Mouse (Mus musculus): ENCODE measurements around the gene Cdk6.
"Not testable (repeated sequence)": the region's sequence is repeated elsewhere in the genome, so short reads cannot be mapped to it uniquely, and the experiment has no call there.

Cdk6 gene

DNA sequence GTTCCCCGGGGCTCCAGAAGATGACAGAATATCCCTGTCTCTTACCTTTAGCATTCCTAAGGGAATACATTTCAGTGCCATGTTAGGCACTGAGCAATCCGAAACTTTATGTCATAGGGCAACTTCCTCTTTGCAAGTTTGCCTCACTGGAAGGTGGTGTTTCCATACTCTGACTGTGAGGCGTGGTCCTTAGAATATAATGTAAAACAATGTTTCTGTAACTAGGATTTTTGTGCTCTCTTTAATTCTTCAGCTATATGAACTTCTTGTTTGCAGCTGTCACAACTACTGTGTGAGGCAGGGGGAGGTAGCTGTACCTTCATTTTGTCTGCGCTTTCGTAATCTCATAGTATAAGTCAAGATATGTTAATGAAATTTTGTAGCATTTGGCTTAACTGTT lies 92.8 kb downstream of the Cdk6 start:
- not testable (repeated sequence) for DNase-seq (ENCODE audit: low spot score in 2 of 2)

DNA sequence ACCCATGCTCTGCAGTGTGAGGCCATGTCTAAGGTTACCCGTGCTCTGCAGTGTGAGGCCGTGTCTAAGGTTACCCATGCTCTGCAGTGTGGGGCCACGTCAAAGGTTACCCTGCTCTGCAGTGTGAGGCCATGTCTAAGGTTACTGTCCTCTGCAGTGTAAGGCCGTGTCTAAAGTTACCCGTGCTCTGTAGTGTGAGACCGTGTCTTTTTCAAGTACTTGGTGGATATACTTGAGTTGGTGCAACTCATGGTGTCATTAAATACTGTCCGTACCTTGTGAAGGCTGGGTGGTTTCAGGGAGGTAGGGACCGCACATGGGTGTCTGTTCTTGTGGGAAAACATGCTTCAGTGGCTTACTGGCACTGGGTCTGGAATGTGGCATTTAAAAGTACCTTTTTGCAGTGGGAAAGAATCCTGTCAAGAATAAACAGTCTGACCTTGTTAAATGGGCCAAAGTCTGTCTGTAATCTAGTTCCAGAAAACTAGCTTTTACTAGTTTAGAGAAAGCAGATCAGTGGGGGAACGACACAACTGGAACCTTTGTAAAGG lies 97.2 kb downstream of the Cdk6 start:
- not testable (repeated sequence) for DNase-seq (ENCODE audit: low spot score in 2 of 2)

DNA sequence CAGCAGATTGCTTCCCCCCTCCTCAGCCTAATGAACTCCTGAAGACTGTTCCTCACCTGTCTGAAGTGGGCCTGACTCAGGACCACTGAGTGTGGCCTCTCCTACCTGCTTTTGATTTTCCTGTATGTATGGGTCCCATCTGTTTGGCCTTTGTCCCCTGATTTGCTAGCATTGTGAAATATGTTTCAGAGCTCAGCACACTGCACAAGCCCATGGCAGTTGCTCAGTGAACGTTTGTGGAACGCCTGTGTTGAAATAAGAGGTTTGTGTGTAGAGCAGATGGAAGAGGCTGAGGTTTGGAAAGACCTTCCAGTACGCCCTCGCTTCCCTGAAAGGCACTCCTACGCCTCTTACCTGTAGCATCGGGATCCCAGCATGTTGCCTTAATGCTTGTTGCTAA lies 98.1 kb downstream of the Cdk6 start:
- DNase-seq (ENCODE audit: low spot score in 2 of 2): not testable (repeated sequence)

DNA sequence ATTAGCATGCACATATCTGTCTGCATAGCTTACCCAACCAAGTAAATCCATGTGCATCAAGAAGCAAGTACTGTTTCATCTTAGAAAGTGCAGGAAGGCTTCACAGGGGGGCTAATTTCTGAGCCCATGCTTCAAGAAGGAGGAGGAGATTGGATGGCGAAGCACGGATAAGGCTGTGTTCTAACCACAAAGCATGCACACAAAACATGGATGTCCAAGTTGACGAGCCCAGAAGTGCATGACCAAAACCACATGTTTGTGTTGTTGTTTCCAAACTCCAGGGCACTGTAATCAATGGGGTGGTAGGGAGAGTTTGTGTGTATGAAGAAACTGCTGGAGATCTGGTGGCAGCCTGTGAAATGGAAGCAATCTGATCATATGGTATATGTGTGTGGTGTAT lies 101.2 kb downstream of the Cdk6 start:
- not testable (repeated sequence) for DNase-seq (ENCODE audit: low spot score in 2 of 2)

DNA sequence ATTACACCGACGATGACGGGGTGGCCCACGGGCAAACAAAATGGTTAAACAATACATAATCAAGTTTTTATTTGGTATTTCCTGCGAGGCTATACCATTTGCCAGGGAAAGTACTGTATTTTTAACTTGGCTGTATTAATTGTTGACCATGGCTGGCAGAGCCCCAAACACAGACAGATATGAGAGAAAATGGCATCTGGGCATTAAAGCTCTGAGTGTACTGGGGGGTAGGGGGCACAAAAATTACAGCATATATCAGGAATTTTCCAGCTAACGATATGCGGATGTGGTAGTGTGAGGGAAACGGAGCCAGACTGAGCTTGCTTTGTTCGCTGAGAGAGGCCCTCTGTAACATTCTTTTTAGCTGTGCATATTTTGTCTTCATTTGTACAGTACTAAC lies 109.9 kb downstream of the Cdk6 start:
- DNase-seq (ENCODE audit: low spot score in 2 of 2): not testable (repeated sequence)

DNA sequence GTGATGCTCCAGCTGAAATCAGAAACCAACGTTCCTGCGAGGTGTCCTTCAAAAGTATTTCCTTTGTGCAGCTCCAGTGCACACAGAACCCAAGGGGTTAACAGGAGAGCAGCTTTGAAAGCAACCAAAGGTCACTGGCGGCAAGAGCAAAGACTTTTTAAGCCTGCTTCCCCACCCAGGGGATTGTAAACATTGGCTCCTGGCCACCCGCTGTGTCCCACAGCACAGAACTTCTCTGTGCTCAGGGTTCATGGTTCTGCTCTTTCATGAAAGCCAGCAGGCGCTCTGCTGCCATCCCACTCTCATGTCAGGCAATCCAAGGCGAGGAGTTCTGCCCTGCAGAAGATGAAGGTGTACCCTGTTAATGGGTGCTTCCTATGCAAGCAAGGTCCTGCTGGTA lies 112.7 kb downstream of the Cdk6 start:
- DNase-seq (ENCODE audit: low spot score in 2 of 2): not testable (repeated sequence)

DNA sequence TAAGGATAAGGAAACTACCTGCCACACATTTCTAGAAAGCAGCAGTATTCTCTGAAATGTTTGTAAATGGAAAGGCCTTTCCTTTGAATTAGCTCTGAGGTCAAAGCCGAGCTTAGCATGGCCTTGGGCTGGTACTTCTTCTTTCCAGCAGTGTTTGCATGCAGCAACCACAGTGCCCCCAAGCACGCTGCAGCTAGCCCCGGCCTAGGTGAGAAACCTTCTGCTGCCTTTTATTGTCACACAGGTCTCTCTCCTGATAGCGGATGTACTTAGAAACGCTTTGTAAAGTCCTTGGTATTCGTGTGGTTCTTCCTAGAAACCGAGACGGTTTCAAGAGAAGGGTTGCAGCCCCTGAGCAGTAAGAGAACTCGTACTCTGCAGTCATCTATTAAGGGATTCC lies 119.6 kb downstream of the Cdk6 start:
- DNase-seq (ENCODE audit: low spot score in 2 of 2): no peak

DNA sequence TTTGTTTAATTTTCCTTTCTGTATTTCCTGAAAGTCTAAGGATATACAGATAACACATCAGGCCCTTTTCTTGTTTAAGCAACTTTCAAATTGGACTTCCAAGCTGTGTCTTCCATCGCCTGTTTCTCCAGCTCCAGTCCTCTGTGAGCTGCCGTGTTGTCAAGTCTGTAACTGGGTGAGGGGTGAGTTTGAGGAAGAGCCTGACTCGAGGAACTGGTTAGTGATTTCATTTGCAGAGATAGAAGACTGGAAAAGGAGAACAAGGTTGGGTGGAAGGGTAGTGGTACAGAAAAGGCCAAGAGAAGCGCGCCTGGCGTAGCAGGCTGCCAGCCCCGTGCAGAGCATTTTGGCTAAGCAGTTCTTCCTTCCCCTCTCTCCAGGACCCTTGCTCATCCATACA lies 120.1 kb downstream of the Cdk6 start:
- DNase-seq (ENCODE audit: low spot score in 2 of 2): no peak

DNA sequence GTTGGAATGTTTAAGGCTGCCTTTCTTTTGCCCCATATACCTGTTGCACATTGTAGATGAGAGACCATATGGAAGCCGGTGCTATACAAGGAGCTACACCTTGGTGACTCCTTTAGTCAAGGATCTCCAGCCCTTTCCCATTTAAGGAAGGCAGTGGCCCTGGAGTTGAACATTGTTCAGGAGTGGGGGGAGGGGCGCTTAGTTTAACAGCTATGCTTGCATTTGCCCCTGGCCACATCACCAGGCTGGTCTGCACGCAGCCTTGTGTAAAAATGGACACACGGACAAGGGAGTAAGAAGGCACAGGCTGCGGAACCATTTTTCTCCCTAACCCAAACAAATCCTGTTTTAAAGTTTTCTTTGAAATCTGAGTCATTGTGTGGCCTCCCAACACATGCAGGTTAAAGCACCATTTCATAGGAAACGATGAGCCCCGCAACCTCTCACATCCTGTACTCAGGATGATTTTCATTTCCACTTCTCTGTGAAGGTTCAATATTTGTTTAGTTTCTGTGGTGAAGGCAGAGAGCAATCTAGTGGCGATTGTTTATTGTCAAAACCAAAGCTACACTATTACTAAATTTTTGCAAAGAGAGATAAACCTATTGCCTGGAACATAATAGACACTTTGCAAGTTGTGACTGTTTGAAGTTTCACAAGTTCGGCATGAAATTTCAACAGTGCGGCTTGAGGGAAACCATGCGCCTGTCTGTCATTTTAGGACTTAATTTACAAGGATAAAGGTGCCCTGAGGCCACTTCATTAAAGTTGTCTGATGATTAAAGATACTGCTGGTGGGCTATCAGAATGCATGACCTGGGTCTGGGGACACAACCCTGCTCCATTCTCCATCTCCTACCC lies 121.8 kb downstream of the Cdk6 start:
- DNase-seq (ENCODE audit: low spot score in 2 of 2): no peak

DNA sequence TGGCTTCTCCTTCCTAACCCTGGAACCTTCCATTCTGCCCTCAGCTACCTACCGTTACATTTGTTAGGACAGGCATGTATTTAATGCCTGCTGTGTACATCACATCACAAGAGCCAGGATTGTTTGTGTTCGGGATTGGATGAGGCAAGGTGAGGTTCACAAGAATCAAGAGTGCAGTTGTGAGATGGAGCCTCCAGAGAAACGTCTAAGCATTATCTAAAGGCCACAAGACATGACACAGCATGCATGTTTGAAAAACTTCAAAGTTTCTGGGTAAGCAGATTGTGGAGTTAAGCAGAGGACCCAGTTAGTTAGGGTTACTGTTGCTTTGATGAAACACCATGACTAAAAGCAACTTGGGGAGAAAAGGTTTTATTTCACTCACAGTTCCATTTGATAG lies 122.5 kb downstream of the Cdk6 start:
- no peak for DNase-seq (ENCODE audit: low spot score in 2 of 2)

DNA sequence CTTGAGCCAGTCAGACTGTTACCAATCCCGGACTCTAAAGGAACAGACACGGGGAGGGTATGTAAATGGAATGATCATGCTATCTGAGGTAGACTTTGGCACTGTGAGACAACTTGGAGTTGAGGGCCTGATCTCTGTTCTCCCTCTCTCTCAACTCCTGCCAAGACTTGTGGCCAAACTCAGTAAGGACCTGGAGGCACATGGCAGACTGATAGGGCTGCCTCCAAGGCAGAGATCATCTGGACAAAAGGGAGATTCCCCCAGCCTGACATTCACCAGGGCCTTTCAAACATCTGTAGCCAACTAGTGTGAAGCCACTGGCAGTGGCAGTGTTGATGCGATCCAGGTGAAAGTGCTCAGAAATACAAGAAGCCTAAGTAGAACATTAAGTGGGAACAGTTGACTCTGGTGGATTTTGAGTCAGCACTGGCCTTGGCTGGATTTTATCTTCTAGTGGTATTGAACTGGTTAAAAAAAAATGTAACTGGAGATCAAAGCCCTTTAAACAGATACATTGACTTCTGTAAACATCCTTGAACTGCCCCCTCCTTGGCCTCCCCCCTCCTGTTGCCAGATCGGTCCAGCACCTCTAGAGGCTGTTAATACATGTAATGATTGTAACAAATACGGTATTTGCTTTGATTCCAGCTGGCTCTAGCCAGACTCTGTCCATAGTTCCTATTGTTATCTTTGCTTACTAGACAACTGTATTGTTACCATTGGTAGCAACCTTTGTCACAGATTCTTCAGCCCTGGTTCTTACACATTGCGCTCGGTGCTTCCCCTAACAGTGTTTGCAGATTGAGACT lies 125.0 kb downstream of the Cdk6 start:
- no peak for DNase-seq (ENCODE audit: low spot score in 2 of 2)

DNA sequence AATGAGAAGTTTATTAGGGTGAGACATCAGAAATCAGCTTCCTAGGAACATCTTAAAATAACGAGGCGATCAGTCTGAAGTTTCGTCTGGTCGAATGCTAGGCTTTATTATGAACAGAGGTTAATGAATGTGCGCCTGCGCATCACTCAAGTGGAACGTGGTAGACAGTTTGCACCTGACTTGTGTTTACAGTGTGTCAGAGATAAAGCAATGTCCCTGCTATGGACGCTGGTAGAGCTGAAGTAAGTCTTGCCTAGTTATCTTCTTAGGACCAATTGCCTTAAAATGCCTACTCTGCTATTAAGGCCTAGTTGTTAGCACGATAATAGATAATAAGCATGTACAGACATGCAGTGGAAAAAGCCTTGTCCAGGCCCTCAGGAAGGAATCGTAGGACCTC lies 129.6 kb downstream of the Cdk6 start:
- no peak for DNase-seq (ENCODE audit: low spot score in 2 of 2)

DNA sequence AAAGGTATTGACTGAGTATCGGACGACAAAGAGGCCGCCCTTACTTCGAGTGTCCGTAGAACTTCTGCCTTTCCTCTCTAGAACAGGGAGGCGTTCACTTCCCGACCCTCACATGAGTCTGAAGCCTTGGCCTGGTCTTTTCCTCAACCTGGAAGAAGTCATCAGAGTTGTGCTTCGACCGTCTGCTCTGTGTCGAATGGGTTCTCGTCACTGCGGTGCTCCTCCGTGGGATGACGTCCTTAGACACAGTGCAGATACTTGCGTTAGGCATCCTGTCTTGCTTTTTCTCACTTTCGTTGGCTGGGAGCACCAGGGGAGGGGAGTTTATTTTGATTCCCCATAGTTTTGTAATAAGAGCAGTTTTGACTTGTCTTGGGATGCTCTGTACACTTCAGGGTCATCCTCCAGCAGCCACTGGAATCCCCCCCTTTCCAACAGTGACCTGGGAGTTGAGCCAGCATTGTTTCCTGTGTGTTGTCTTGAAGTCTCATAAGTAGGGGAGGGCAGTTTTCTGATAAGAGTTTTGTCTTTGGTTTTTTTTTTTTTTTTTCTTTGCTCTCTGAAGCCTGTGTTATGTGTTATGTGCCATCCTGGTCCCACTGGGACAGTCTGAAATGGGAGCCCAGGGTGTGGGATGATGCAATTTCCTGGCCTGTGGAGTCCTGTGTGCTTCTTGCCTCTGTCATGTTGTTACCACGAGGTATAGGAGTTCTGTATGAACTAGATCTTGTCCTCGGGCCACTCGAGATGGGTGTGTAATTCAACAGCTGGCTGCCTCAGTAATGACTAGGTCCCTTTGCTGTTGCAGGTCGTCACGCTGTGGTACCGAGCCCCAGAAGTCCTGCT lies 131.2 kb downstream of the Cdk6 start:
- no peak for DNase-seq (ENCODE audit: low spot score in 2 of 2)

DNA sequence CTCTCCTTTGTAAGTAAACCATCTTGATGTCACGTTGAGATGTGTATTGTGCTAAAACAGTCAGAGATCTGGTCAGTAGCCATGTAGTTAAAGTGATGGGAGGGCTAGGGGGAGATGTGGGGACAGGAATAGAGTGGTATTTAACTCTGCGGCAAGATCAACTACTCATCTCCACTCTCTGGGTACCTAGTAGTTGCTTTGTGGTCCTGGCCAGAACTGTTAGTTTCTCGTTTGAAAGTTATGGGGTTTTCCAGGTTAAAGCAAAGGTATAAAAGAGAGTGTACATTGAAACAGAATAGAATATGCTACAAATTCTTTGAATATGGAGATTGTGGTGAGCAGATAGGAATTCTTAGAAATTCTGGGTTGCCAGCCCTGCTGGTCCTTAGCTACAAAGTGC lies 136.4 kb downstream of the Cdk6 start:
- DNase-seq (ENCODE audit: low spot score in 2 of 2): no peak

DNA sequence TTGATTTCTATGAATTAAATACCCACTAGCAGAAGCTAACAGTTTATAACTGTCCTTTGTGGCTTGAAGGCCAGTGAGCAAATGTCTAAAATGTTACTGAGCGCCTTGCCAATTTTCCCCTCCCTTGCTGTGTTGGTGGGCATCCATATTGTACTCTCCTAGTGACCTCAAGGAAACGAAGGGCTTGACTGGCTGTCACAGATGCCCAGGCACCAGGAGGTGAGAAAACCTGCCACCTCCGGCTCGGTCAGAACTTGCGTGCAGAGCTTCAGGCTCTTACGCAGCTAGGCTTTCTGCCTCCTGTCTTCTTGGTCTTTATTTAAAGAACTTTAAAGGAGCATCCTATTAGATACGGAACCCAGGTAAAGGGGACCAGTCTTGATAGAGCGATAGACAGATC lies 136.9 kb downstream of the Cdk6 start:
- no peak for DNase-seq (ENCODE audit: low spot score in 2 of 2)

DNA sequence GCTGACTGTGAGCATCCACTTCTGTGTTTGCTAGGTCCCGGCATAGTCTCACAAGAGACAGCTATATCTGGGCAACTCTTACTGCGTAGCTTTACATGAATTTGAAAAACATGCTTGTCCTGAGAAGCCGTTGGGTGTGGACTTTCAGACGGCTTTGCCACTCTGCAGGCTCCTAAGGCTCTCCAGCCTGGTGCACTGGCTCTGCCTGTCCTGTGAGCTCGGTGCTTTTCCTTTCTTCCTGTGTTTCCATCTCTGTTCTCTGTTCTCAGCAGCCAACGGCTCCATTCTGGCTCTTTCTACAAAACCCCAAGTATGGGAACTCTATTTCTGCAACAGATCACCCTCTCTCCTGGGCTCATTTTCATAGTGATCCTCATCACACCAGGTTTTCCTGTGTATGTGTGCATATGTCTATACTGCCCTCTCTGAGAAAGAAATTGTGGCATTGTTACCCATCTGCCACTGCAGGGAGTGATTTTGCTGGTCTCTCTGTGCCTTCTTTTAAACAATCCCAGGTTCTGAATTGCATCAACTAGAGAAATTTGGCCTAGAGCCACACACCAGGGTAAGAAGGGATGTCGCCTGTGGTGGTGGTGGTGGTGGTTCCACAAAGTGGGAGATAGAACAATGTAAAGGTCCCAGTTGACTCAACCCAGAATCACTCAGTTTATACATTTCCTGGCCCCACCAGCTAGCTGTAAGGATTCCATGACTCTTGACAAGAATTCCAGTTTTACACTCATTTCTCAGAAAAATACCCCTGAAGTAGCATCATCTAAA lies 137.9 kb downstream of the Cdk6 start:
- no peak for DNase-seq (ENCODE audit: low spot score in 2 of 2)

DNA sequence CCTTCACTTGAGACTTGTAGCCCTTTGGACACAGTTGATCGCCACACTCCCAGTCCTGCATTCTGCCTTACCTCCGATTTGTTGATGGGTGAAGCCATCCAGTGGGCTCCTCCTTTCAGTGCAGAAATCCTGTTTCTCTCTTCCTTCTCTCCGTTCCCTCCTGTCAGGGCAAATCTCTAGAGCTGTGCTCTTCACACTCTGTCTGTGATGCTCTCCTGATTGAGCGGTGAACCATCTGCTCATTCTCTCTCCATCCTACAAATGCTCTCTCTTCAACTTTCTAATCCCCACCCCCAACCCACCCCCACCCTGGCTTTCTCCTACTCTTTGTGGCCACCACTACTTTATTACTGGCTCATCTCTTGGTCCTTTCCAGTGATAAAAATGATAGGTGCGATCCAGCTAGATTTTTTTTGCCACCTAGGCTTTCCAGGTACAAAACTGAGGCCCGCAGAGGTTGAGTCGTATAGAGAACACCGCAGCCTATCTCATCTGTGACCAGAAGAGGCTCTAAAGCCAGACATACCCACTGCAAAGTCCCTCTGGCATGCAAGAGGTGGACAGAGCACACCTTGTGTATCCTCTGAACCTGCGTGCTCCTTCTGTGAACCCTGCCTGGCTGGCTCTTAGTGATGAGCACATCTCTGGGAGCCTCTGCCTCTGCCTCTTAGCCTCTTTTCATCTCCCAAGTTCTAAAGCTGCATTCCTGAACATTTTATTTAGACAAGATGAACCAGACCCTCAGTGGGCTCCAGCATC lies 139.5 kb downstream of the Cdk6 start:
- DNase-seq (ENCODE audit: low spot score in 2 of 2): no peak

DNA sequence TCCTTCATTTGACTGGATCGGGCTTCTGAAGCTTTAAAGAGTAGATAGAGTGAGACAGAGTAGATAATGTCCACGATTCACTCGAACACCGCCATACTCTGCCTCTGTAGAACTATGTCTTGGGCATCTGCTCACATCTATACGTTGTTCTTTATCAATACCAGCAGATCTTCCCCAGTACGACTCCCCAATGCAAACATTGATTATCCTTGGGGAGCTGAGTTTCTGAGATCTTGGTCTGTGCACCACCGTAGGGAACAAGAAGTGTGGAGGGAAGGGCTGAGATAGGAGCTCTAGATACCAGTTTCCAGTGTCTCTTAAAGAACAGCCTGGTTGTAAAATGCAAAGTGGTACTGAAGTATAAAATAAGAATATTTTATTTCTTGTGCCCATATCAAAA lies 141.2 kb downstream of the Cdk6 start:
- no peak for DNase-seq (ENCODE audit: low spot score in 2 of 2)

DNA sequence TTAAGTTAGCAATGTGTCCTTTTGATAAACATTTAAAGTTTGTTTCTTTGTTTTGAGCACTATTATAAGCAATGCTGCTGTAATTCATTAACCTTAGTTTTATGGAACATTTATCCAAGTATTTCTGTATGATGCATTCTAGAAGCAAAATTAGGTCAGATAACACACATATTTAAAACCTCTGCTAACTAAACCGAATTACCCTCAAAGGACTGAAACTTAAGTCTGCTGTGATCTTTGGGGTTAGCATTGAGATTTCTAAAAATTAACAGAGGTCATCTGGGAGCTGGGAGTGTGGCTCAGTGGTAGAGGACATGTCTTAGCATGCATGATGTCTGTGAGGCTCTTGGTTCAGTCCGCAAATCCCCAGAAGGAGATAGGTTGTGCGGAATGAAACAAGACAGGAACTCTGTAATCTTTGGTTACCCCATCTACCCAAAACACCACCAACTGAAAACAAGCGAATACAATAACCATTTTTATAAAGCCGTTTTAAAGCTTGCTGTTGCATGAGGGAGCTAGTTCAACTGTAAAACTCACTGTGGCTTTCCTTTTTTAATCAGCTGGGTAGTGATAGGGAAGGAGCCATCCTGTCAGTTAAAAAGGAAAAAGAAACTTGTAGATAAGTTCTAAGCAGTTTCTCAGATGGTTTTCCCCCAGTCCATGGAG lies 141.9 kb downstream of the Cdk6 start:
- no peak for DNase-seq (ENCODE audit: low spot score in 2 of 2)

All from right cerebral cortex, postnatal 10 days (tissue).